Mouse (Mus musculus) c-Kit-positive CD71-negative TER-119-negative erythroid progenitor cells, embryonic 14.5 days (primary cell): ENCODE measurements at regions not wholly inside any gene's neighbourhood (a gene's known extent, or its start where the extent isn't known, plus 50 kb on each side); places are given as distances from the start of the nearest gene placed in this dataset.

Source experiments
- DNase-seq: peaks from one replicate; pipeline ENCODE4 v3.0.0-alpha.2; 2013; ENCODE audit warnings: low read depth

GRCm38 (mm10) chr7:36091132-36091531 lies 288.3 kb upstream of the Zfp507 start:
- no peak for DNase-seq

- DNase-seq = no peak
Observed at GRCm38 (mm10) chr7:36090291-36091123, 287.7 kb upstream of the Zfp507 start.

- DNase-seq = no peak
Observed at GRCm38 (mm10) chr7:36087598-36087997, 284.8 kb upstream of the Zfp507 start.

- no peak for DNase-seq
Observed at GRCm38 (mm10) chr7:36078666-36079065, 275.9 kb upstream of the Zfp507 start.

- DNase-seq = no peak
Observed at GRCm38 (mm10) chr7:36078089-36078654, 275.4 kb upstream of the Zfp507 start.

GRCm38 (mm10) chr7:36077271-36077670 lies 274.5 kb upstream of the Zfp507 start:
- DNase-seq = no peak

GRCm38 (mm10) chr7:36076021-36076441 lies 273.2 kb upstream of the Zfp507 start:
- no peak for DNase-seq

GRCm38 (mm10) chr7:36071774-36072173 lies 269.0 kb upstream of the Zfp507 start:
- no peak for DNase-seq

GRCm38 (mm10) chr7:36066725-36067124 lies 263.9 kb upstream of the Zfp507 start:
- DNase-seq = no peak

GRCm38 (mm10) chr7:36061679-36062078 lies 258.9 kb upstream of the Zfp507 start:
- no peak for DNase-seq

- DNase-seq = no peak
Observed at GRCm38 (mm10) chr7:36060426-36060825, 257.6 kb upstream of the Zfp507 start.

- no peak for DNase-seq
Observed at GRCm38 (mm10) chr7:36046053-36046452, 243.2 kb upstream of the Zfp507 start.

GRCm38 (mm10) chr7:36031881-36032280 lies 229.1 kb upstream of the Zfp507 start:
- DNase-seq = no peak

GRCm38 (mm10) chr7:36023015-36023414 lies 220.2 kb upstream of the Zfp507 start:
- DNase-seq = no peak

GRCm38 (mm10) chr7:36022489-36022888 lies 219.7 kb upstream of the Zfp507 start:
- DNase-seq = no peak

- no peak for DNase-seq
Observed at GRCm38 (mm10) chr7:36016926-36017753, 214.3 kb upstream of the Zfp507 start.

- DNase-seq = no peak
Observed at GRCm38 (mm10) chr7:35996609-35997008, 193.8 kb upstream of the Zfp507 start.

- no peak for DNase-seq
Observed at GRCm38 (mm10) chr7:35992511-35992910, 189.7 kb upstream of the Zfp507 start.

GRCm38 (mm10) chr7:35991141-35991540 lies 188.3 kb upstream of the Zfp507 start:
- DNase-seq = no peak

- no peak for DNase-seq
Observed at GRCm38 (mm10) chr7:35989456-35989855, 186.7 kb upstream of the Zfp507 start.

- DNase-seq = no peak
Observed at GRCm38 (mm10) chr7:35988449-35989109, 185.8 kb upstream of the Zfp507 start.

GRCm38 (mm10) chr7:35977986-35978385 lies 175.2 kb upstream of the Zfp507 start:
- DNase-seq = no peak
